Mouse (Mus musculus): ENCODE data around the gene Ptprs. TPM values are rescaled to one million over a fixed set of nuclear protein-coding genes. Genes with fewer than 3 reads are reported as not detected.

Gene Ptprs
- 14.6 and 17.6 TPM in 2 replicates for polyA plus RNA-seq (2012; rRNA removed)

DNA sequence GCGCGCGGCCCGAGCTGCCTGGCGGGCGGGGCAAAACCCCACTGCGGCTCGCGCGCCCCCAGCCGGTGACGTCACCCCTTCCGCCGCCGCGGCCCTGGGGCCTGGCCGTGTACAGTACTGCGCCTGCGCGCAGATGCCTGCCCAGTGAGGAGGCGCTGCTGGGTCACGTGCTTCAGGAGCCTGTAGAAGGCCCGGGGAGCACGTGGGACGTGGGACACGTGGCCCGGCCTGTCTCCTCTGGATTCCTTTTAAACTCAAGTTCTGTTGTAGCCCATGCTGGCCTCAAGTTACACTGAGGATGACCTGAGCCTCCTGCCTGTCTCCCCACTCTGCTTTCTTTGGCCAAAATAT, at the start of gene Ptprs:
Gene Ptprs, minus strand, starts transcription at position 82 of the 351 bp plus-strand sequence.

DNA sequence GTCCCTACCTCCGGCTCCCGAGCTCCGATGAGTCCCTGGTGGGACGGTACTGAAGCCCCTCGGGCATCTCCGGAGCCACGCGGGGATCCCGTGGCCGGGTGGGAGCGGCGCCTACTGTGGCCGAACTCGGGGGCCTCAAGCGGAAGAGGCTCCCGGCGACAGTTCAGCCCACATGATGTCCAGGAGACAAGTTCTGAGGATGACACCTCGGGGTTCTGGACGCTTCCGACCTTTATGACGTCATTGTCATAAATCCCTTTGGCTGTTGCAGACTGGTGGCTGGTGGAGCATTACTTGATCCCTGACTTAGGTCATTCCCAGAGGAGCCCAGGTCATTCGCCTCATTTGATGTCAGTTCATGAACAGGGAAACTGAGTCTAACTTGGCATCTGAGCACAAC, 36.0 kb upstream of the Ptprs start, which contains the start of gene Znrf4:
Gene Znrf4, minus strand, starts transcription at position 122 of the 400 bp plus-strand sequence.

Other genes with a start within 250 kb of the Ptprs start
- 4.8 and 5.7 TPM in 2 replicates for gene Fem1a, start 219.7 kb downstream of the Ptprs start, polyA plus RNA-seq (2012; rRNA removed)
- 4.4 and 4.8 TPM in 2 replicates for gene Ticam1, start 199.7 kb downstream of the Ptprs start, polyA plus RNA-seq (2012; rRNA removed)
- gene Plin3, start 183.6 kb downstream of the Ptprs start, polyA plus RNA-seq (2012; rRNA removed), result 7.2 and 8.9 TPM in 2 replicates
- not detected in 2 replicates for gene Arrdc5, start 176.2 kb downstream of the Ptprs start, polyA plus RNA-seq (2012; rRNA removed)
- 82.5 and 93.9 TPM in 2 replicates for gene Uhrf1, start 173.2 kb downstream of the Ptprs start, polyA plus RNA-seq (2012; rRNA removed)
- gene Kdm4b, start 150.4 kb downstream of the Ptprs start, polyA plus RNA-seq (2012; rRNA removed), result 3.6 and 4.1 TPM in 2 replicates
- not detected in 2 replicates for gene Znrf4, start 35.9 kb upstream of the Ptprs start, polyA plus RNA-seq (2012; rRNA removed)
- gene Gm20219, start 77.9 kb upstream of the Ptprs start, polyA plus RNA-seq (2012; rRNA removed), result 0.24 and 0.25 TPM in 2 replicates
- gene Safb2, start 108.1 kb upstream of the Ptprs start, polyA plus RNA-seq (2012; rRNA removed), result 37.3 and 41.5 TPM in 2 replicates
- gene Safb, start 108.3 kb upstream of the Ptprs start, polyA plus RNA-seq (2012; rRNA removed), result 46.8 and 47.3 TPM in 2 replicates
- gene 2410015M20Rik, start 133.3 kb upstream of the Ptprs start, polyA plus RNA-seq (2012; rRNA removed), result 81.6 and 101 TPM in 2 replicates
- gene Rpl36, start 136.9 kb upstream of the Ptprs start, polyA plus RNA-seq (2012; rRNA removed), result 1,924 and 1,951 TPM in 2 replicates
- gene Lonp1, start 150.4 kb upstream of the Ptprs start, polyA plus RNA-seq (2012; rRNA removed), result 43.5 and 46.6 TPM in 2 replicates
- 0.31 and 0.44 TPM in 2 replicates for gene Catsperd, start 151.7 kb upstream of the Ptprs start, polyA plus RNA-seq (2012; rRNA removed)
- 39.4 and 43.3 TPM in 2 replicates for gene Ranbp3, start 196.8 kb upstream of the Ptprs start, polyA plus RNA-seq (2012; rRNA removed)
- gene Ndufa11, start 241.3 kb upstream of the Ptprs start, polyA plus RNA-seq (2012; rRNA removed), result 104 and 123 TPM in 2 replicates
- 2.4 and 2.5 TPM in 2 replicates for gene Vmac, start 241.5 kb upstream of the Ptprs start, polyA plus RNA-seq (2012; rRNA removed)